Mouse (Mus musculus) monocyte, adult 59 days (primary cell): ENCODE results near the gene Fam221b. TPM values are rescaled to one million over a fixed set of nuclear protein-coding genes. Genes with fewer than 3 reads are reported as not detected.

ENCODE experiments used
- total RNA-seq, 2 experiments: library from RNA; stranded (reverse); gene quantifications; one replicate each; pipeline ENCODE4 v1.2.4; 2023

The Fam221b gene
- under 1 TPM in 1 of 2 experiments, not detected in 1; 0.13 TPM for total RNA-seq

DNA sequence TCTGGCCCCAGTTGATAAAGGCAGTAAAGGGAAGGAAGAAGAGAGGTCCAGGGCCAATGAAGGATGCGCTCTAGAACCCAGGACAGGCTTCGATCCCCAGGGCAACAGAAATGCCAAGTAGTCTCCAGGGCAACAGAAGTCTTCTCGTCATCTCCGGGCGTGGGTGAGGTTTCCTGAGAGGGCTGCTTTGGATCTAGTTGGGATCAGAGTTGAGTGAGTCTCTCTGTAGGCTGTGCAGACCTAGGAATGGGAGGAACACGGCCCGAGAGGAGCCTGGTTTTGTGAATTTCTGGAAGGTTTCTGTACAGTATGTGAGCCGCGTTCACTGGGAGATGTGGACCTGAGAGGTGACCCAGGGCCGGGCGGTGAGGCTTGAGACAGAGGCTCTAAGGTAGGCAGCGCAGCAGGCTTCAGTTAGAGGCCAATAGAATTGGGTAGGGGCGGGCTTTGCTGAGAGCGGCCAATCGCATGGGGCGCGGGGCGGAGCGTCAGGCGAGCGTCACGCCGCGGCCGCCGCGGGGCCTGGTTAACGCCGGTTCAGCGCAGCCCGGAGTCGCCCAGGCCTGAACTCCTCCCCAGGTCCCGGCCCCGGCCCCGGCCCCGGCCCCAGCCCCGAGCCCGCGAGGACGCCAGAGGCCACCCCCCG lies at the start of gene Fam221b, which contains the start of gene Tmem8b:
Gene Fam221b, minus strand, starts transcription at position 364 of the 646 bp plus-strand sequence.
Gene Tmem8b, plus strand, starts transcription at position 190 of the 646 bp plus-strand sequence.

DNA sequence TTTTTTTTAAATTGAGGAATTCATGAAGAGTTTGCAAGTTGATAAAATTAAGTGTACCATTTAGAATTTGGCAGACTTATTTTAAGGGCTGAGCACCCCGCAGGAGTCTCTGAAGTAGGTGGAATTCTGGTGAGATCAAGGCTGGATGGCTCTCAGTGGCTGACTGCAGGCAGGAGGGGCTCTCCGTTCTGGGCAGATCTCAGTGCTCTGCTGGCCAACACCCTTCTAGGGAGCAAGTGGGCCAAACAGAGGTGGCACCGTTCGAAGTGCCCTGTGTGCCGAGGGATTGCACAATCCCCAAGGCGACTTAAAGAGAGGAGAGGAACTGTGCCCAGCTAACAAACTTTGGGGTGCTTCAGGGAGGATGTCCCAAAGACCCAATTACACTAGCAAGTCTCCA lies 40.9 kb upstream of the Fam221b start, which contains the start of gene Olfr71:
Gene Olfr71, minus strand, starts transcription at position 387 of the 400 bp plus-strand sequence.

DNA sequence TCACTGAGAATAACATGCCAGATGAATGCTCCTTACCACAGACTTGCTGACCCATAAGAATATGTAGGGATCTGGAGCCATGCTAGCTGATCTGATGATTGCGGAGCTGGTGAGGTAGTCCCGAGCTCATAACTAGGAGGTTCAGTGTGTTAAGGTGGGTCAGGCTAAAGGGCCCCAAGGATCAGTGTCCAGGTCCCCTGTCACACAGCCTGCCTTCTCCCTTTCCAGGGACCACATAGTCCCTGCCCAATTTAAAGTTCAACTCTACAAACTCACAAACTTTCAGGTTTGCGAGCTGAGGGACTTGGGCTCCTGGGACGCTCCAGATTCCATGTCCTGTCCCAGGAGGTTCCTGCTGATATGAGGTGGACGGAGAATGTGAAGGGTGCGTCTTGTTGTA lies 31.8 kb upstream of the Fam221b start, which contains the start of gene Olfr70:
Gene Olfr70, minus strand, starts transcription at position 101 of the 400 bp plus-strand sequence.

DNA sequence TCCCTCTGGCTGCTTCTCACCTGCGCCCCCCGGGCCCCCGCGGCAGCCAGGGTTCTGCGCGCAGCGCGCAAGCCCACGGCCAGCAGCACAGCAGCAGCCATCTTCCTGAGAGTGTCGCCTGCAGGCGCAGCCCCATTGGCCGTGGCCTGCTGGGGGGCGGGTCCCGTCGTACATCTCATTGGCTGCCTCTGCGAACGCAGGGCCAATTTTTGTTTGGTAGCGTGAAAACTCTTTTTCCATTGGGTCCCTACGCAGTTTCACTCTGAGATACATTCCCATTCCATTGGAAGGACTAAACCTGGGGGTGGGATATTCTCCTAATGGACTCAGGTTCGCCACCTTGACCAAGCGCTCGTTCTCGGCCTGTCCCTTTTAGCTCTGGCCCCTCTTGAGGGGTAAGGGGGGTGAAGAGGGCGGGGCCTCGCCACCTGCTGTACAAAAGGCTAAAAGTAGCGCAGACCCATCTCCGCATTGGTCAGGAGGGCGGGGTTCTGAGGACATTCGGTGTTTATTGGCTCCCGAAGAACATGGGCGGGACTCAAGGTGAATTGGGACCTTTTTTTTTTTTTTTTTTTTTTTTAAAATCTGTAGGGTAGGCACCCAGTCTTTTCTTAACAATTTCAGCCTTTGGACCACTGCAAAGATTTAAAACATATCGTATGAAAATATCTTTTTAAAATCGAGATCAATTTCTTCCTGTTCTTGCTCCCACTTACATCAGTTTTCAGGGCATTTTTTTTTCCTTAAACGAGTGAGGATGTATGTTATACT lies 12.4 kb downstream of the Fam221b start, which contains the start of gene Hint2:
Gene Hint2, minus strand, starts transcription at position 128 of the 771 bp plus-strand sequence.

DNA sequence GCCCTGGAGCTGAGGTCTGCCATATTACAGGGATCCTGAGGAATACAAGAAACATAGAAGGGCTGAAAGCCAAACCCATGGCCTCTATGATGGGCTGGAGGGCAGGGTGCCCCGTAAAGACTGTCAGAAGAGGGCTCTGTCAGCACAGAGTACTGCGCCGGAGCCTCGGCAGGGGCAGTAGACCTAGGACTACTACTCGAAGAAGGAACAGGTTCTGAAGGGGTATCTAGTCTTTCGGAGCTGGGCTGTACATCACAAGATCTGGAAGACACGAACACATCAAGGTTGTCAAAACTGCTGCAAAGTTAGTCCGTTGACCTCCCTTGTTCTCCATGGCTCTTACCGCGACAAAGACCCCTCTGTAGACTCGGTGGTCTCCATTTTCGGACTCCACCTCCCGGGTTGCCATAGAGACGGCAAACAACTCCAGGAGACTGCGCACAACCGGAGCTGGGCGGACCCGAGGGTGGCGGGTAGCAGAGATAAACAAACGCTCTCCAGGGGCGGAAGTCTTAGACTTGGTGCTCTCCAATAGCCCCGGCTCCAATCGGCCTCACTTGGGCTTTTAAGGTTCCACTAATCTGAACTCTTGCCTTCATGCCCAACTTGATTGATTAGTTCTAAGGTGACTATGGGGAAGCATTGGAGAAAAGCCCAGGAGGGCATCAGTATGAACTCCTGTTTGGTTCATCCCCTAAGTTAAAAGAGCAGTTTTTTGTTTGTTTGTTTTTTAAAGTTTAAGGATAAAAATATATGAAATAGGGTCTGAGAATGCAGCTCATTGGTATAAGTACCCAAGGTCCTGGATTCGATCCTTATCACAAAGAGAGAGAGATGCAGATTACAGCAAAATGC lies 15.6 kb downstream of the Fam221b start, which contains the start of gene Spag8:
Gene Spag8, minus strand, starts transcription at position 434 of the 855 bp plus-strand sequence.

GRCm38 (mm10) chr4:43631046-43631955 lies 37.6 kb downstream of the Fam221b start, which contains the start of gene Npr2:
TSS of gene Npr2 (plus strand) at chr4:43631935.

Other genes with a start within 250 kb of the Fam221b start
- gene Fam166b, start 240.0 kb downstream of the Fam221b start, total RNA-seq, result not detected
- 10 to 100 TPM; 37.3 to 37.8 TPM for gene Tesk1, start 227.2 kb downstream of the Fam221b start, total RNA-seq
- gene Cd72, start 214.5 kb downstream of the Fam221b start, total RNA-seq, result 10 to 100 TPM in 1 of 2 experiments, 1 to 10 TPM in 1; 8.2 to 10.6 TPM
- gene Sit1, start 185.4 kb downstream of the Fam221b start, total RNA-seq, result not detected
- gene Ccdc107, start 176.2 kb downstream of the Fam221b start, total RNA-seq, result 10 to 100 TPM; 10.6 to 11.3 TPM
- 1 to 10 TPM; 2.5 to 2.6 TPM for gene Arhgef39, start 169.4 kb downstream of the Fam221b start, total RNA-seq
- 1 to 10 TPM; 2.2 to 5.1 TPM for gene Car9, start 162.2 kb downstream of the Fam221b start, total RNA-seq
- gene Tpm2, start 145.4 kb downstream of the Fam221b start, total RNA-seq, result under 1 TPM; 0.36 to 0.58 TPM
- 100 to 1,000 TPM in 1 of 2 experiments, 10 to 100 TPM in 1; 69.0 to 105 TPM for gene Creb3, start 106.8 kb downstream of the Fam221b start, total RNA-seq
- 100 to 1,000 TPM; 825 to 900 TPM for gene Tln1, start 106.5 kb downstream of the Fam221b start, total RNA-seq
- gene Rgp1, start 90.4 kb downstream of the Fam221b start, total RNA-seq, result 10 to 100 TPM; 27.9 to 30.9 TPM
- gene Gba2, start 90.3 kb downstream of the Fam221b start, total RNA-seq, result 10 to 100 TPM; 25.2 to 34.6 TPM
- not detected for gene Msmp, start 84.7 kb downstream of the Fam221b start, total RNA-seq
- gene Npr2, start 37.2 kb downstream of the Fam221b start, total RNA-seq, result under 1 TPM in 1 of 2 experiments, not detected in 1; 0.39 TPM
- not detected for gene Spag8, start 15.6 kb downstream of the Fam221b start, total RNA-seq
- 10 to 100 TPM; 13.7 to 14.6 TPM for gene Hint2, start 12.7 kb downstream of the Fam221b start, total RNA-seq
- gene Tmem8b, start 174 bp downstream of the Fam221b start, total RNA-seq, result 1 to 10 TPM; 1.9 to 2.2 TPM
- not detected for gene Olfr70, start 31.7 kb upstream of the Fam221b start, total RNA-seq
- not detected for gene Olfr71, start 41.1 kb upstream of the Fam221b start, total RNA-seq
- not detected for gene Hrct1, start 58.0 kb upstream of the Fam221b start, total RNA-seq
- not detected for gene Spaar, start 60.9 kb upstream of the Fam221b start, total RNA-seq
- not detected for gene Olfr159, start 101.9 kb upstream of the Fam221b start, total RNA-seq
- not detected for gene Olfr156, start 154.8 kb upstream of the Fam221b start, total RNA-seq
- gene Olfr157, start 171.1 kb upstream of the Fam221b start, total RNA-seq, result not detected
- gene Olfr155, start 182.4 kb upstream of the Fam221b start, total RNA-seq, result not detected
- under 1 TPM; 0.18 to 0.39 TPM for gene Reck, start 206.4 kb upstream of the Fam221b start, total RNA-seq